Mouse (Mus musculus) thymus, adult 2 months (tissue): ENCODE data around the gene 1110008P14Rik. TPM values are rescaled to one million over a fixed set of nuclear protein-coding genes. Genes with fewer than 3 reads are reported as not detected.
A peak's percentile ranks its signal among the peaks of the same experiment; 100 is the strongest.

Experiments used
- DNase-seq: peaks from one replicate; pipeline ENCODE4 v3.0.0; 2021
- H3K27ac ChIP-seq: fragments of 200-500 bp; 2 replicates; pipeline ENCODE4 v1.5.1; 2012; ENCODE audit warnings: low read length, control low read depth; ENCODE audit not compliant: control insufficient read depth, insufficient read depth
- H3K27me3 ChIP-seq: fragments of 200-500 bp; 2 replicates; pipeline ENCODE4 v1.6.1; 2012; ENCODE audit warnings: mild to moderate bottlenecking, low read length, moderate library complexity, mixed read lengths; ENCODE audit not compliant: control insufficient read depth, insufficient read depth
- H3K36me3 ChIP-seq: fragments of 200-500 bp; 2 replicates; pipeline ENCODE4 v1.6.1; 2012; ENCODE audit warnings: mild to moderate bottlenecking, low read length, moderate library complexity; ENCODE audit not compliant: control insufficient read depth, insufficient read depth
- H3K4me1 ChIP-seq: fragments of 200-500 bp; replicated peaks from 2 replicates; pipeline ENCODE4 v1.6.1; 2012; ENCODE audit warnings: low read length; ENCODE audit not compliant: control insufficient read depth, insufficient read depth
- H3K4me3 ChIP-seq: fragments of 200-500 bp; 2 replicates; pipeline ENCODE4 v1.5.1; 2012; ENCODE audit warnings: mild to moderate bottlenecking, low read length, control low read depth, moderate library complexity; ENCODE audit not compliant: control insufficient read depth, insufficient read depth
- CTCF ChIP-seq: fragments of 200-500 bp; IDR thresholded peaks from 2 replicates; pipeline ENCODE4 v1.5.1; 2012; ENCODE audit warnings: mild to moderate bottlenecking, control low read depth, low read length, moderate library complexity, borderline replicate concordance; ENCODE audit not compliant: control insufficient read depth, poor library complexity, insufficient read depth; ENCODE audit errors: extremely low read depth
- POLR2A ChIP-seq: fragments of 200-500 bp; IDR thresholded peaks from 2 replicates; pipeline ENCODE4 v1.6.1; 2012; ENCODE audit warnings: mild to moderate bottlenecking, low read length, control low read depth, moderate library complexity; ENCODE audit not compliant: control insufficient read depth, poor library complexity, insufficient read depth; ENCODE audit errors: extremely low read depth
- WGBS: fragments of 180-500 bp; shearing (Covaris S2); methylation state at CpG from one replicate; pipeline ENCODE4 v1.1.7; 2018; 5-methylcytosine and 5-hydroxymethylcytosine counted together
- polyA plus RNA-seq: library from polyadenylated mRNA; depleted of rRNA; stranded (reverse); fragments of >200 nt; gene quantifications from 2 replicates; pipeline ENCODE4 v1.2.3, GENCODE M21; 2012

Gene 1110008P14Rik
- polyA plus RNA-seq, 1 experiment: 257 TPM

- no peak overlapping the region for H3K4me3 ChIP-seq
- DNase-seq: no peak
- TF ChIP-seq CTCF: no peak
- no peak for TF ChIP-seq POLR2A
- H3K27me3 ChIP-seq: no peaks in the 10 kb centered on the region
- 0 out of 2 replicates have a peak, but pooled peaks cover 2% of the 10 kb centered on the region for H3K4me1 ChIP-seq
- no peaks in the 10 kb centered on the region for H3K36me3 ChIP-seq
- 92% methylated on average over 25 of the region's 25 CpGs for WGBS
- H3K27ac ChIP-seq: no peak overlapping the region
These were observed 27.0 kb upstream of the 1110008P14Rik start for GRCm38 (mm10) chr2:32408429-32409424.

GRCm38 (mm10) chr2:32407144-32407824 is 25.5 kb upstream of the 1110008P14Rik start:
- no peaks in the 10 kb centered on the region for H3K27me3 ChIP-seq
- TF ChIP-seq POLR2A (no peak), CTCF (no peak)
- no peak for DNase-seq
- H3K36me3 ChIP-seq: no peaks in the 10 kb centered on the region
- no peak overlapping the region for H3K27ac ChIP-seq
- 0 out of 2 replicates have a peak, but pooled peaks cover 2% of the 10 kb centered on the region for H3K4me1 ChIP-seq
- 88% methylated on average over 7 of the region's 7 CpGs for WGBS
- no peak overlapping the region for H3K4me3 ChIP-seq

GRCm38 (mm10) chr2:32404663-32405062 is 22.9 kb upstream of the 1110008P14Rik start:
- no peaks in the 10 kb centered on the region for H3K36me3 ChIP-seq
- WGBS: 23% methylated on average over 2 of the region's 2 CpGs
- no peaks in the 10 kb centered on the region for H3K27me3 ChIP-seq
- H3K4me3 ChIP-seq: no peak overlapping the region
- H3K4me1 ChIP-seq: no peaks in the 10 kb centered on the region
- DNase-seq: peak; percentile 94
- TF ChIP-seq POLR2A (no peak), CTCF (peak; percentile 48; the same call in 1 of the 2 replicates)
- no peak overlapping the region for H3K27ac ChIP-seq

DNA sequence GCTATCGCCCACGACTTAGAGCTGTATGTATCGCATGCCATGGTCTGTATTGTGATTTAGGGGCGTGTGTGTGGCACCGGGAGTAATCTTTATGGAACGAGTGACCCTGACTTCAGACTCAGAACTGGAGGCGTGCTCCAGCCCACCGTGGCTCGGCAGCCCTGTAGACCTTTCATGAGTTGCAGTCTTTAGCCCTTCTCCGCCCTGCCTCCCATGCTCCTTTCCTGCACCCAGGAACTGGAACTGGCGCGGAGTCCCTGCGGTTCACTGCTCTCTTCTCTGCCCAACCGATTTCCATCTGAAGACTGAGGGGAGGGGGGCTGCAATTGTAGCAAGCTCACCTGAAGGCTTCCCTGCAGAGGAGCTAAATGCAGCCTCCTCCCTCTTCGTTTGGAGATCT is 15.0 kb upstream of the 1110008P14Rik start:
- 1% methylated on average over 15 of the region's 15 CpGs for WGBS
- no peaks in the 10 kb centered on the region for H3K27me3 ChIP-seq
- H3K36me3 ChIP-seq: no peaks in the 10 kb centered on the region
- peaks cover 15% of the 10 kb centered on the region for H3K4me1 ChIP-seq
- no peak overlapping the region for H3K27ac ChIP-seq
- TF ChIP-seq CTCF: no peak
- TF ChIP-seq POLR2A: no peak
- peak overlapping the region; percentile 85 for H3K4me3 ChIP-seq
- DNase-seq: no peak

GRCm38 (mm10) chr2:32395946-32396621 is 14.3 kb upstream of the 1110008P14Rik start:
- H3K36me3 ChIP-seq: no peaks in the 10 kb centered on the region

More at GRCm38 (mm10) chr2:32395946-32396621, 14.3 kb upstream of the 1110008P14Rik start:
- DNase-seq: peak; percentile 77
- Histone ChIP-seq H3K4me3 (peak overlapping the region; percentile 85), H3K4me1 (peaks cover 15% of the 10 kb centered on the region), H3K27ac (peak overlapping the region; percentile 30; the same call in 1 of the 2 replicates), H3K27me3 (no peaks in the 10 kb centered on the region)
- under 1% methylated on average over 59 of the region's 59 CpGs for WGBS
- TF ChIP-seq POLR2A (no peak), CTCF (0 out of 2 replicates have a peak, but pooled peaks have one; percentile 12)
